Mouse (Mus musculus) MEL (cell line): Measurements from ENCODE around the gene Cdk17. TPM values are rescaled to one million over a fixed set of nuclear protein-coding genes. Genes with fewer than 3 reads are reported as not detected.

ENCODE experiments used
- DNase-seq: peaks from one replicate; pipeline ENCODE4 v3.0.0; 2011; ENCODE audit warnings: low read depth, low spot score
- H3K27ac ChIP-seq: 2 replicates; pipeline ENCODE4 v1.5.1; 2012; ENCODE audit warnings: low read depth, mild to moderate bottlenecking, control low read depth, low read length, moderate library complexity; ENCODE audit not compliant: control insufficient read depth
- H3K27me3 ChIP-seq, 2 experiments: fragments of 150-350 bp in 1 of 2; sonication (generic) in 1 of 2; 2 replicates each; pipeline ENCODE4 v1.6.1; 2012; ENCODE audit warnings: low read length in 2 of 2, mild to moderate bottlenecking in 2 of 2, improper control_type of control experiment in 1 of 2, moderate library complexity in 1 of 2; ENCODE audit not compliant: insufficient read depth in 2 of 2, control insufficient read depth in 1 of 2
- H3K36me3 ChIP-seq, 2 experiments: 2 replicates each; pipeline ENCODE4 v1.6.1; 2012 to 2014; ENCODE audit warnings: low read length in 2 of 2, improper control_type of control experiment in 1 of 2, inconsistent platforms in 1 of 2, mild to moderate bottlenecking in 1 of 2; ENCODE audit not compliant: insufficient read depth in 2 of 2, control insufficient read depth in 1 of 2
- H3K4me1 ChIP-seq, 2 experiments: fragments of 150-350 bp in 1 of 2; sonication (generic) in 1 of 2; 2 replicates each; pipeline ENCODE4 v1.6.1; 2012; ENCODE audit warnings: low read length in 2 of 2, improper control_type of control experiment in 1 of 2, mild to moderate bottlenecking in 1 of 2; ENCODE audit not compliant: insufficient read depth in 2 of 2, control insufficient read depth in 1 of 2
- H3K4me3 ChIP-seq, 2 experiments: fragments of 150-350 bp in 1 of 2; sonication (generic) in 1 of 2; 2 replicates each; pipeline ENCODE4 v1.5.1; 2012; ENCODE audit warnings: low read depth in 2 of 2, low read length in 2 of 2, mild to moderate bottlenecking in 2 of 2, moderate library complexity in 2 of 2, control low read depth in 1 of 2, improper control_type of control experiment in 1 of 2; ENCODE audit not compliant: control insufficient read depth in 1 of 2, insufficient read depth in 1 of 2
- H3K79me2 ChIP-seq: 2 replicates; pipeline ENCODE4 v1.6.1; 2012; ENCODE audit warnings: mild to moderate bottlenecking, low read length, moderate library complexity; ENCODE audit not compliant: control insufficient read depth, poor library complexity, insufficient read depth
- H3K9ac ChIP-seq: 2 replicates; pipeline ENCODE4 v1.6.1; 2012; ENCODE audit warnings: low read depth, mild to moderate bottlenecking, control low read depth, low read length, moderate library complexity; ENCODE audit not compliant: control insufficient read depth, poor library complexity, severe bottlenecking
- H3K9me3 ChIP-seq: fragments of 150-350 bp; sonication (generic); replicated peaks from 2 replicates; pipeline ENCODE4 v1.6.1; 2012; ENCODE audit warnings: mild to moderate bottlenecking, low read length, improper control_type of control experiment, moderate library complexity; ENCODE audit not compliant: insufficient read depth
- BHLHE40 ChIP-seq: IDR thresholded peaks from 2 replicates; pipeline ENCODE4 v1.6.1; 2012; ENCODE audit warnings: low read depth, mild to moderate bottlenecking, inconsistent platforms, low read length, improper control_type of control experiment, borderline replicate concordance
- CHD2 ChIP-seq: IDR thresholded peaks from 2 replicates; pipeline ENCODE4 v1.6.1; 2011; ENCODE audit warnings: low read length, improper control_type of control experiment
- CTCF ChIP-seq, 3 experiments: IDR thresholded peaks in 2 of 3; conservative IDR thresholded peaks in 1 of 3; 2 replicates each; pipeline ENCODE4 v1.5.1; 2011 to 2012; ENCODE audit warnings: low read length in 3 of 3, low read depth in 2 of 3, mild to moderate bottlenecking in 2 of 3, improper control_type of control experiment in 1 of 3, inconsistent platforms in 1 of 3, mixed read lengths in 1 of 3, moderate library complexity in 1 of 3; ENCODE audit not compliant: control insufficient read depth in 1 of 3, insufficient read depth in 1 of 3, poor library complexity in 1 of 3, severe bottlenecking in 1 of 3
- E2F4 ChIP-seq: IDR thresholded peaks from 2 replicates; pipeline ENCODE4 v1.6.1; 2011; ENCODE audit warnings: low read depth, low read length, improper control_type of control experiment, borderline replicate concordance
- ELF1 ChIP-seq: IDR thresholded peaks from 2 replicates; pipeline ENCODE4 v1.6.1; 2014; ENCODE audit warnings: low read depth, mild to moderate bottlenecking, inconsistent platforms, low read length, improper control_type of control experiment, moderate library complexity
- ETS1 ChIP-seq: IDR thresholded peaks from 2 replicates; pipeline ENCODE4 v1.6.1; 2012; ENCODE audit warnings: low read depth, mild to moderate bottlenecking, inconsistent platforms, low read length, improper control_type of control experiment, moderate library complexity
- HCFC1 ChIP-seq: IDR thresholded peaks from 2 replicates; pipeline ENCODE4 v1.6.1; 2012; ENCODE audit warnings: low read depth, mild to moderate bottlenecking, inconsistent platforms, low read length, improper control_type of control experiment, moderate library complexity
- MAFK ChIP-seq: IDR thresholded peaks from 2 replicates; pipeline ENCODE4 v1.6.1; 2011; ENCODE audit warnings: low read depth, mild to moderate bottlenecking, low read length, improper control_type of control experiment, borderline replicate concordance
- MAX ChIP-seq: IDR thresholded peaks from 2 replicates; pipeline ENCODE4 v1.6.1; 2011; ENCODE audit warnings: low read length, improper control_type of control experiment
- MEF2A ChIP-seq: IDR thresholded peaks from 2 replicates; pipeline ENCODE4 v1.6.1; 2014; ENCODE audit warnings: low read depth, mild to moderate bottlenecking, inconsistent platforms, low read length, improper control_type of control experiment; ENCODE audit not compliant: poor library complexity, insufficient replicate concordance, severe bottlenecking; ENCODE audit errors: extremely low read depth
- MXI1 ChIP-seq: IDR thresholded peaks from 2 replicates; pipeline ENCODE4 v1.6.1; 2011; ENCODE audit warnings: mild to moderate bottlenecking, low read depth, low read length, improper control_type of control experiment
- MYB ChIP-seq: IDR thresholded peaks from 2 replicates; pipeline ENCODE4 v1.6.1; 2011; ENCODE audit warnings: mild to moderate bottlenecking, low read depth, low read length, improper control_type of control experiment
- NELFE ChIP-seq: IDR thresholded peaks from 2 replicates; pipeline ENCODE4 v1.6.1; 2011; ENCODE audit warnings: low read depth, low read length, improper control_type of control experiment
- NRF1 ChIP-seq: IDR thresholded peaks from 2 replicates; pipeline ENCODE4 v1.6.1; 2014; ENCODE audit warnings: low read depth, mild to moderate bottlenecking, inconsistent platforms, low read length, improper control_type of control experiment, moderate library complexity; ENCODE audit not compliant: poor library complexity, insufficient read depth, severe bottlenecking
- POLR2A ChIP-seq, 2 experiments: IDR thresholded peaks; 2 replicates each; pipeline ENCODE4 v1.6.1; 2011 to 2012; ENCODE audit warnings: low read length in 2 of 2, mild to moderate bottlenecking in 2 of 2, control low read depth in 1 of 2, improper control_type of control experiment in 1 of 2, low read depth in 1 of 2, moderate library complexity in 1 of 2; ENCODE audit not compliant: control insufficient read depth in 1 of 2, insufficient read depth in 1 of 2, poor library complexity in 1 of 2
- POLR2AphosphoS2 ChIP-seq: IDR thresholded peaks from 2 replicates; pipeline ENCODE4 v1.6.1; 2011; ENCODE audit warnings: low read length, improper control_type of control experiment
- RCOR1 ChIP-seq: IDR thresholded peaks from 2 replicates; pipeline ENCODE4 v1.6.1; 2012; ENCODE audit warnings: low read depth, mild to moderate bottlenecking, inconsistent platforms, low read length, improper control_type of control experiment
- TCF12 ChIP-seq: IDR thresholded peaks from 2 replicates; pipeline ENCODE4 v1.6.1; 2014; ENCODE audit warnings: low read depth, mild to moderate bottlenecking, inconsistent platforms, low read length, improper control_type of control experiment, moderate library complexity
- UBTF ChIP-seq: IDR thresholded peaks from 2 replicates; pipeline ENCODE4 v1.6.1; 2012; ENCODE audit warnings: low read depth, mild to moderate bottlenecking, inconsistent platforms, low read length, improper control_type of control experiment, moderate library complexity, borderline replicate concordance; ENCODE audit not compliant: insufficient read depth
- USF1 ChIP-seq: IDR thresholded peaks from 2 replicates; pipeline ENCODE4 v1.6.1; 2014; ENCODE audit warnings: low read depth, mild to moderate bottlenecking, inconsistent platforms, low read length, improper control_type of control experiment, moderate library complexity
- USF2 ChIP-seq, 2 experiments: IDR thresholded peaks; 2 replicates each; pipeline ENCODE4 v1.6.1; 2011 to 2012; ENCODE audit warnings: improper control_type of control experiment in 2 of 2, low read length in 2 of 2, borderline replicate concordance in 1 of 2, inconsistent platforms in 1 of 2, low read depth in 1 of 2, mild to moderate bottlenecking in 1 of 2; ENCODE audit not compliant: insufficient read depth in 1 of 2
- ZC3H11A ChIP-seq: IDR thresholded peaks from 2 replicates; pipeline ENCODE4 v1.6.1; 2012; ENCODE audit warnings: low read depth, mild to moderate bottlenecking, inconsistent platforms, low read length, improper control_type of control experiment
- ZKSCAN1 ChIP-seq: IDR thresholded peaks from 2 replicates; pipeline ENCODE4 v1.6.1; 2012; ENCODE audit warnings: low read depth, mild to moderate bottlenecking, inconsistent platforms, low read length, improper control_type of control experiment, moderate library complexity
- ZMIZ1 ChIP-seq: IDR thresholded peaks from 2 replicates; pipeline ENCODE4 v1.6.1; 2012; ENCODE audit warnings: low read depth, mild to moderate bottlenecking, inconsistent platforms, low read length, improper control_type of control experiment, moderate library complexity
- ZNF384 ChIP-seq: IDR thresholded peaks from 2 replicates; pipeline ENCODE4 v1.6.1; 2012; ENCODE audit warnings: low read depth, mild to moderate bottlenecking, inconsistent platforms, low read length, improper control_type of control experiment
- polyA plus RNA-seq, 2 experiments: library from polyadenylated mRNA; stranded (reverse) in 1 of 2; unstranded in 1 of 2; fragments of >175 nt in 1 of 2; fragments of >200 nt in 1 of 2; gene quantifications; 2 replicates each; pipeline versions ENCODE4 v1.2.1 to v1.2.4; 2012; ENCODE audit warnings: low replicate concordance in 2 of 2, low read depth in 1 of 2; ENCODE audit not compliant: insufficient read length in 2 of 2, insufficient read depth in 1 of 2, missing spikeins in 1 of 2
- total RNA-seq: library from RNA; depleted of rRNA; stranded (reverse); fragments of 300-350 nt; gene quantifications from 2 replicates; pipeline ENCODE4 v1.2.3, GENCODE M21; 2012

Gene Cdk17
- total and polyA plus RNA-seq, 3 experiments = 25.6 to 155 (median 32.9) TPM

GRCm38 (mm10) chr10:93294547-93295219, 134.0 kb downstream of the Cdk17 start:
- peaks cover 0 to 2% of the 10 kb centered on the region in 2 experiments; a peak in 1 of 4 replicates for H3K36me3 ChIP-seq

GRCm38 (mm10) chr10:93297774-93298173, 137.1 kb downstream of the Cdk17 start:
- H3K27ac ChIP-seq = no peak overlapping the region
- H3K9ac ChIP-seq = no peak overlapping the region
- TF ChIP-seq ETS1 (no peak), ELF1 (no peak), POLR2AphosphoS2 (no peak), MAX (no peak), UBTF (no peak), CTCF (IDR thresholded peaks at IDR 0.05 in 2 of 3, conservative IDR thresholded peaks at IDR 0.05 in 1 of 3; ENCODE audit: control insufficient read depth in 1 of 3, insufficient read depth in 1 of 3, low read depth in 2 of 3, low read length in 3 of 3, poor library complexity in 1 of 3, severe bottlenecking in 1 of 3) (no peak), USF2 (IDR thresholded peaks at IDR 0.05; ENCODE audit: borderline replicate concordance in 1 of 2, insufficient read depth in 1 of 2, low read depth in 1 of 2, low read length in 2 of 2) (no peak), ZKSCAN1 (no peak), BHLHE40 (no peak), MXI1 (no peak), NRF1 (no peak), POLR2A (IDR thresholded peaks at IDR 0.05; ENCODE audit: control insufficient read depth in 1 of 2, insufficient read depth in 1 of 2, low read depth in 1 of 2, low read length in 2 of 2, poor library complexity in 1 of 2) (no peak), RCOR1 (no peak), HCFC1 (no peak), E2F4 (no peak), USF1 (no peak), TCF12 (no peak), MEF2A (no peak), MYB (no peak)
- TF ChIP-seq, all 39 proteins: peak for 0
- Histone ChIP-seq H3K9me3 (no peaks in the 10 kb centered on the region), H3K79me2 (no peaks in the 10 kb centered on the region), H3K4me3 (no peak overlapping the region), H3K27me3 (no peaks in the 10 kb centered on the region), H3K36me3 (no peaks in the 10 kb centered on the region), H3K4me1 (no peaks in the 10 kb centered on the region)
- DNase-seq = no peak

More at GRCm38 (mm10) chr10:93294547-93295219, 134.0 kb downstream of the Cdk17 start:
- Histone ChIP-seq H3K27me3 (no peaks in the 10 kb centered on the region), H3K27ac (no peak overlapping the region), H3K9ac (no peak overlapping the region), H3K4me3 (no peak overlapping the region), H3K9me3 (no peaks in the 10 kb centered on the region), H3K79me2 (no peaks in the 10 kb centered on the region), H3K4me1 (peaks cover 0 to 5% of the 10 kb centered on the region in 2 experiments; a peak in 2 of 4 replicates)
- TF ChIP-seq ZKSCAN1 (no peak), NELFE (no peak), MEF2A (no peak), ZMIZ1 (no peak), ELF1 (no peak), POLR2A (IDR thresholded peaks at IDR 0.05; ENCODE audit: control insufficient read depth in 1 of 2, insufficient read depth in 1 of 2, low read depth in 1 of 2, low read length in 2 of 2, poor library complexity in 1 of 2) (no peak), ZC3H11A (no peak), MAFK (no peak), CHD2 (no peak), TCF12 (no peak), HCFC1 (no peak), ZNF384 (no peak)
- DNase-seq = no peak
